ENCODE assay signal across 16 mouse cellular contexts in the genomic region with DNA sequence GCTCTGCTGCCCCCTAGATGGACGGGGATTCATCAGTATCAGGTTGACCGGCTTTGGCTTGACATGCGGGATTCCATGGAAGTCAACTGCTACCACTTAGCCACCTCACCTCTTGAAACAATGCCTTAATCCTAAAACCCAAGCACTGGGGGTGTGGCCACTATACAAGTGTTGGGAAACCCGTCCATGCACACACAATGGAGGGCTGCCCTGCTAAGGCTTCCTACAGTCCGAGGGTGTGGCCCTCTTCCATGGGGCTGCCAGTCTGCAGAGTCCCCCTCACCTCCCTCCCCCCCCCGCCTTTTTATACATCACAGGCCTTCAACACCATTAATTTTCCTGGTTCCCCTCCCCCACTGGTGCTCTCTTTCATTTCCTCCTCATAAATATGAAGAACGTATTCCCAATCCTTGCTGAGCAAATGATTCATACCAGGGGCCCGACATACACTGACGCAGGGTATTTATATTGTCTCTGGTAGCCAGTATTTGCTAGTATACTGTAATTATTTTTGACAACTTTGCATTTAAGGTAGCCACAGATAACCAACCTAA. TPM values are rescaled to one million over a fixed set of nuclear protein-coding genes. Genes with fewer than 3 reads are reported as not detected.
DNase-seq lines count a peak whose midpoint lies in the region; ATAC-seq lines count a peak whose summit lies in the region.
"Had no signal": no experiment of that assay in that cellular context is flagged by ENCODE, and none has a peak within 500 bp of the region (broad histone marks: within the 10 kb centered on the region; RNA-seq: fewer than 3 reads in every experiment).

No protein-coding gene starts in this region.

- H3K9ac ChIP-seq in hindbrain, embryonic 16.5 days (ENCODE audit: low read depth, low read length), result no peak overlapping the region
- H3K9ac ChIP-seq in midbrain, embryonic 12.5 days (replicated peaks), result no peak overlapping the region
- no peak overlapping the region for H3K9ac ChIP-seq in hindbrain, embryonic 15.5 days
- H3K9ac ChIP-seq in neural tube, embryonic 14.5 days (replicated peaks; ENCODE audit: low read depth, low read length), result no peak overlapping the region
- H3K9ac ChIP-seq: liver, embryonic 14.5 days had no signal

- peaks cover 48% of the 10 kb centered on the region for H3K36me3 ChIP-seq in hindbrain, embryonic 10.5 days
- peaks cover 14% of the 10 kb centered on the region; the same call in 1 of the 2 replicates for H3K36me3 ChIP-seq in hindbrain, embryonic 16.5 days (ENCODE audit: control insufficient read depth, insufficient read depth, low read length)
- H3K36me3 ChIP-seq in midbrain, embryonic 12.5 days, result peaks cover 28% of the 10 kb centered on the region
- peaks cover 41% of the 10 kb centered on the region for H3K36me3 ChIP-seq in midbrain, embryonic 10.5 days
- peaks cover 5% of the 10 kb centered on the region for H3K36me3 ChIP-seq in hindbrain, embryonic 15.5 days
- H3K36me3 ChIP-seq in neural tube, embryonic 14.5 days (ENCODE audit: control insufficient read depth, insufficient read depth, low read length), result no peaks in the 10 kb centered on the region

- H3K4me2 ChIP-seq in hindbrain, embryonic 16.5 days (ENCODE audit: low read length), result no peak overlapping the region
- H3K4me2 ChIP-seq in midbrain, embryonic 12.5 days (replicated peaks), result no peak overlapping the region
- H3K4me2 ChIP-seq in hindbrain, embryonic 15.5 days, result no peak overlapping the region
- H3K4me2 ChIP-seq in neural tube, embryonic 14.5 days (ENCODE audit: low read depth, low read length), result no peak overlapping the region
- H3K4me2 ChIP-seq: heart, embryonic 11.5 days had no signal

- H3K9me3 ChIP-seq in hindbrain, embryonic 10.5 days, result no peaks in the 10 kb centered on the region
- H3K9me3 ChIP-seq in hindbrain, embryonic 16.5 days (ENCODE audit: control insufficient read depth, low read length), result no peaks in the 10 kb centered on the region
- H3K9me3 ChIP-seq in midbrain, embryonic 12.5 days, result no peaks in the 10 kb centered on the region
- no peaks in the 10 kb centered on the region for H3K9me3 ChIP-seq in midbrain, embryonic 10.5 days (replicated peaks)
- no peaks in the 10 kb centered on the region for H3K9me3 ChIP-seq in hindbrain, embryonic 15.5 days
- H3K9me3 ChIP-seq in neural tube, embryonic 14.5 days (ENCODE audit: control insufficient read depth, low read length), result no peaks in the 10 kb centered on the region

- 0 out of 2 replicates have a peak overlapping the region, but pooled peaks have one; percentile 29 for H3K27ac ChIP-seq in hindbrain, embryonic 10.5 days
- H3K27ac ChIP-seq in hindbrain, embryonic 16.5 days (ENCODE audit: low read depth, low read length), result no peak overlapping the region; the same call in 1 of the 2 replicates
- H3K27ac ChIP-seq in midbrain, embryonic 12.5 days (replicated peaks), result peak overlapping the region; percentile 60
- no peak overlapping the region for H3K27ac ChIP-seq in midbrain, embryonic 10.5 days (replicated peaks)
- H3K27ac ChIP-seq in hindbrain, embryonic 15.5 days (replicated peaks), result 0 out of 2 replicates have a peak overlapping the region, but pooled peaks have one; percentile 28
- H3K27ac ChIP-seq in neural tube, embryonic 14.5 days (ENCODE audit: low read depth, low read length), result peak overlapping the region; percentile 52; the same call in 1 of the 2 replicates

- no peaks in the 10 kb centered on the region for H3K27me3 ChIP-seq in hindbrain, embryonic 10.5 days (ENCODE audit: insufficient read depth, poor library complexity, severe bottlenecking)
- H3K27me3 ChIP-seq in hindbrain, embryonic 16.5 days (replicated peaks; ENCODE audit: control insufficient read depth, insufficient read depth, low read length), result no peaks in the 10 kb centered on the region
- no peaks in the 10 kb centered on the region for H3K27me3 ChIP-seq in midbrain, embryonic 12.5 days
- no peaks in the 10 kb centered on the region for H3K27me3 ChIP-seq in midbrain, embryonic 10.5 days (ENCODE audit: low read depth, poor library complexity, severe bottlenecking)
- H3K27me3 ChIP-seq in hindbrain, embryonic 15.5 days, result no peaks in the 10 kb centered on the region
- no peaks in the 10 kb centered on the region for H3K27me3 ChIP-seq in neural tube, embryonic 14.5 days (ENCODE audit: control insufficient read depth, insufficient read depth, low read length)

- no peak overlapping the region for H3K4me3 ChIP-seq in hindbrain, embryonic 10.5 days
- no peak overlapping the region for H3K4me3 ChIP-seq in hindbrain, embryonic 16.5 days (ENCODE audit: low read length)
- H3K4me3 ChIP-seq in midbrain, embryonic 12.5 days, result no peak overlapping the region
- no peak overlapping the region for H3K4me3 ChIP-seq in midbrain, embryonic 10.5 days
- H3K4me3 ChIP-seq in hindbrain, embryonic 15.5 days, result no peak overlapping the region
- no peak overlapping the region for H3K4me3 ChIP-seq in neural tube, embryonic 14.5 days (ENCODE audit: low read depth, low read length)

- peaks cover 44% of the 10 kb centered on the region for H3K4me1 ChIP-seq in hindbrain, embryonic 10.5 days (replicated peaks)
- H3K4me1 ChIP-seq in hindbrain, embryonic 16.5 days (ENCODE audit: control insufficient read depth, insufficient read depth, low read depth, low read length), result peaks cover 9% of the 10 kb centered on the region
- H3K4me1 ChIP-seq in midbrain, embryonic 12.5 days, result peaks cover 32% of the 10 kb centered on the region
- H3K4me1 ChIP-seq in midbrain, embryonic 10.5 days, result peaks cover 37% of the 10 kb centered on the region
- peaks cover 41% of the 10 kb centered on the region for H3K4me1 ChIP-seq in hindbrain, embryonic 15.5 days (replicated peaks)
- peaks cover 29% of the 10 kb centered on the region for H3K4me1 ChIP-seq in neural tube, embryonic 14.5 days (ENCODE audit: control insufficient read depth, insufficient read depth, low read length)

- 70% methylated on average over 9 of the region's 9 CpGs for WGBS in hindbrain, embryonic 10.5 days
- 49% methylated on average over 9 of the region's 9 CpGs for WGBS in hindbrain, embryonic 16.5 days
- WGBS in midbrain, embryonic 12.5 days, result 54% methylated on average over 9 of the region's 9 CpGs
- 64% methylated on average over 9 of the region's 9 CpGs for WGBS in midbrain, embryonic 10.5 days
- 56% methylated on average over 9 of the region's 9 CpGs for WGBS in hindbrain, embryonic 15.5 days
- 56% methylated on average over 9 of the region's 9 CpGs for WGBS in neural tube, embryonic 14.5 days

- no peak for DNase-seq in hindbrain, embryonic 10.5 days (ENCODE audit: low spot score)
- no peak for DNase-seq in midbrain, embryonic 10.5 days (ENCODE audit: low spot score)
- no peak for DNase-seq in adrenal gland, postnatal 36 days
- no peak for DNase-seq in right cerebral cortex, adult 18-20 months
- DNase-seq: B cell, adult 2 months; cerebellum, adult 9-10 months; heart, postnatal 10 days; kidney, adult 8-10 months; lung, postnatal 10 days; thymus, postnatal 25 days had no signal

- no peak for ATAC-seq in hindbrain, embryonic 16.5 days
- ATAC-seq in midbrain, embryonic 12.5 days (ENCODE audit: low FRiP score, low read depth), result peak; percentile 52; the same call in 1 of the 2 replicates
- ATAC-seq in hindbrain, embryonic 15.5 days (ENCODE audit: low FRiP score, low read depth), result peak; percentile 28; the same call in 1 of the 2 replicates
- peak; percentile 54; the same call in 1 of the 2 replicates for ATAC-seq in neural tube, embryonic 14.5 days (ENCODE audit: low read depth)

RNA-seq across cellular contexts. Expression of gene Mvb12b, which starts 51.0 kb away (rescaled TPM):
- polyA plus RNA-seq in hindbrain, embryonic 10.5 days (2016; fragmentation: Nextera tagmentation; extraction: Ambion mirVana), result 22.7 and 28.8 TPM in 2 replicates
- 43.9 and 46.5 TPM in 2 replicates for polyA plus RNA-seq in hindbrain, embryonic 16.5 days (2015; fragmentation: Nextera tagmentation; extraction: Ambion mirVana)
- 55.6 and 58.3 TPM in 2 replicates for polyA plus RNA-seq in midbrain, embryonic 12.5 days (2016; fragmentation: Nextera tagmentation; extraction: Ambion mirVana)
- 19.0 and 23.5 TPM in 2 replicates for polyA plus RNA-seq in midbrain, embryonic 10.5 days (2016; fragmentation: Nextera tagmentation; extraction: Ambion mirVana)
- 66.2 and 68.6 TPM in 2 replicates for polyA plus RNA-seq in hindbrain, embryonic 15.5 days (2015; fragmentation: Nextera tagmentation; extraction: Ambion mirVana)
- polyA plus RNA-seq in neural tube, embryonic 14.5 days (2014; fragmentation: Nextera tagmentation; extraction: Ambion mirVana), result 54.0 and 56.8 TPM in 2 replicates
- 10 to 100 TPM; 19.7 to 22.7 TPM for total RNA-seq in adrenal gland, postnatal 36 days (2021)

Comparison
In these comparisons a context has a peak if more than half of its experiments do, and no peak if none do; other contexts are left out.
1. H3K27ac ChIP-seq: peak in hindbrain, embryonic 10.5 days (single experiment), midbrain, embryonic 12.5 days (single experiment), hindbrain, embryonic 15.5 days (single experiment) and neural tube, embryonic 14.5 days (single experiment); none in hindbrain, embryonic 16.5 days (single experiment) and midbrain, embryonic 10.5 days (single experiment).